Mouse (Mus musculus): Measurements from ENCODE around the gene C130074G19Rik.

C130074G19Rik gene

DNA sequence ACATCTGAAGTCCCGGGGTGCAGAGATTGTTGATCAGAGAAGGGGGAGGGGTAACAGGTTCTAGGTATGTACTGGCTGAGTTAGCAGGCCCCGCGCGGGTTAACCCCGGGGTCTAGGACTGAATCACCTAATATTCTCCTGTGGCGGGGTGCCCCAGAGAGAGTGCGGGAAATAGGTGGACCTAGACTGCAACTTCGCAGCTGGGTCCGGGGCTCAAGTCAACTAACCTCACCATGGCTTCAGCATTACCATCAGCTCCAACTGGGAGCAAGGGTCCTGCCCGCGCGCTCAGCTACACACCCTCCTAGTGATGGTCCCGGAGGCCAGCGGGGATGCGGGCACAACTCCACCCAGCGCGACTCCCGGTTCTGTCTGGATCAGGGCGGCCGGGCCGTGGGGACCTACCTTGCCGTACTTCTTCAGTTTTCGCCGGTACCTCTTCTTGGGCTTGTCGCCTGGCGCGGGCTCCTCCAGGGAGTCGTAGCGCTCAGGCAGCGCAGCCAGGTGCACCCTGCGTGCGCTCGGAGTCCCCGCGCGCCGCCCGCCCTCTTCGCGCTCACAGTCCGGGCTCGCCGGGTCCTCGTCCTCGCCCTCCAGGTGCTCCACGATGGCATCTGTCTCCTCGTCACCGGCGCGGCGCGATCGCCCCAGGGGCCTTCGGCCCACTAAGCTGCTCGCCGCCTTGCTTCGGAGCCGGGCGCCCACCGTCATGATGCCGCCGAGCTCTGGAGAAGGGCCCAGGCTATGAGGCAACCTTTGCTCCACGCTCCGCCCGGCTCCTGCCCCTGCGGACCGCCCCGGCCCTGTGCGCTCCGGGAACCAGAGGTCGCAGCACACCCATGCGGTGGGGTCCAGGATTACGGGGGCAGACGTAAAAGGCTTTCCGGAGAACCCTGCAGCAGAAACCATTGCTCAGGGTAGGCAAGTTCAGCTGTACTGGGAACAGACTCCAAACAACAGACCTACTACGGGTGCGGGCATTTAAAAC lies at the start of gene C130074G19Rik:
Gene C130074G19Rik, minus strand, starts transcription at position 938 of the 988 bp plus-strand sequence.
- DNase-seq (ENCODE audit: low read depth), result peak; percentile 26

DNA sequence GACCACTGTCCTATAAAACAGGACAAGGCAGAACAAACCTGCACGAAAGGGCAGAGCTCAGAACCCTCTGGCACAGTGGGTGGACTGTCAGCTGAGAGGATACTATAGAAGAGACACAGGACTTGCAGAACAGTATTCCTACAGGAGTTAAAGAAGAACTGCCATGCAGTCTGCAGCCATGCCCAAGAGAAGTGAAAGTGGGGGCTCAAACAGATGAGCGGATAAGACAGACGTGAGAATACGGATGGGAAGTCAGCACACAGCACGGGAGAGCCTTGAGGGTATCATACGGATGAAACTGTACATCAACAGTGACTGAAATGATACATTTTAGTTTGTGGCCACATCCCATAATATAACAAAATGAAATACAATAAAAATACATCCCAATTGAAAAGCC lies 48.1 kb upstream of the C130074G19Rik start:
- DNase-seq (ENCODE audit: low read depth), result no peak

DNA sequence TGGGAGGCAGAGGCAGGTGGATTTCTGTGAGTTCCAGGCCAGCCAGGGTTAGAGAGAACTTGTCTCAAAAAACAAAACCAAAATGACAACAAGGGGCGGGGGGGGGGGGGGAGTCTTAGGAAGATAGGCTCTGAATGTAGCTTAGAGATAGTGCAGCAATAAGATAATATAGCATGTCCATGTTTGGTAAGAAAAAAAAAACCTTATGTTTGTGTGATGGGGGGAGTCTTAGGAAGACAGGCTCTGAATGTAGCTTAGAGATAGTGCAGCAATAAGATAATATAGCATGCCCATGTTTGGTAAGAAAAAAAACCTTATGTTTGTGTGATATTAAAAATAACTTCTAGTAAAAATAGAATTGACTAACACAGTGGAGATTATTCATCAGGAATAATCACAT lies 45.4 kb upstream of the C130074G19Rik start:
- DNase-seq (ENCODE audit: low read depth), result no peak

DNA sequence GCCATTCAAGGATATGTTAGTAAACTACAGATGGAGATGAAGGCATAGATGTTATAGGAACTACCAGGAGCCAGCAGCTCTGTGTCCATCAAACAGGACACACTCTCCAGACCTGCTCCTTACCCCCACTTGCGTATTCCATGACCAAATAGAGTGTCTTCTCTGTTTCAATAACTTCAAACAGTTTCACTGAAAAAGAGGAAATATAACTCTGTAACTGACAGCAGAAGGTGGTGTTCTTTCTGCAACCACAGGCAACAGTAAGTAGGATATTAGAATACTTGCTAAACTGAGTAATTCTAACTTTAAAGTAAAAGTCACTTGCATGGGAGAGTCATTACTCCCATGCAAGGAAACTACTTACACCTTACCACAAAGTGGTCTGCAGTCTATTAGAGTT lies 44.9 kb upstream of the C130074G19Rik start:
- no peak for DNase-seq (ENCODE audit: low read depth)

- no peak for DNase-seq (ENCODE audit: low read depth)
Observed at GRCm38 (mm10) chr1:184922824-184923223, 39.8 kb upstream of the C130074G19Rik start.

GRCm38 (mm10) chr1:184920057-184920456 lies 37.0 kb upstream of the C130074G19Rik start:
- DNase-seq (ENCODE audit: low read depth), result no peak

DNA sequence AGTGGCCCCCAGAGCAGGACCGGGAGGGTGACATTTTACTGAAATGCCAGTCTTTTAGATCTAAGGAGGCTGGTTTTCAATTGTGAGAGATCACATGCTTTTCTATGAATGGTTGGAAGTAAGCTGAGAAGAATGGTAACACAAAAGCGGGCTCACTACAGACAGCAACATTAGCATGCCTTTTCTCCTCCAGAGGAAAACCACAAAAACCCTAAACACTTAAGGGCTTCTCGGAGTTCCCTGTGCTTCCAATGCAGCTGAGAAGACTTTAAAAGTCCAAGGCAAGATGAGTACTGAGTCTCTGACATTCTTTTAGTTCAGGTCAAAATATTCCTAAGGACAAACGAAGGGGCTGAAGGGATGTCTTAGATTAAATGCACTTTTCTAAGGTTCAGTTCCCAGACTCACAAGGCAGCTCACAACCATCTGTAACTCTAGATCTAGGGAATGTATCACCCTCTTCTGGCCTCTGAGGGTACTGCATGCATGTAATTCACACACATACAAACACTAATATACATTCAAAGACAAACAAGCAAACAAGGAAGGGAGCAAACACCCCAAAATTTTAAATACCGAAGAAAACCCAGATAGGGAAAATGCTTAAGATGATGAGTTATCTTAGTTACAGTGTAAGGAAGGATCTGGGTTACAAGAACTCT lies 35.3 kb upstream of the C130074G19Rik start:
- peak; percentile 38 for DNase-seq (ENCODE audit: low read depth)

DNA sequence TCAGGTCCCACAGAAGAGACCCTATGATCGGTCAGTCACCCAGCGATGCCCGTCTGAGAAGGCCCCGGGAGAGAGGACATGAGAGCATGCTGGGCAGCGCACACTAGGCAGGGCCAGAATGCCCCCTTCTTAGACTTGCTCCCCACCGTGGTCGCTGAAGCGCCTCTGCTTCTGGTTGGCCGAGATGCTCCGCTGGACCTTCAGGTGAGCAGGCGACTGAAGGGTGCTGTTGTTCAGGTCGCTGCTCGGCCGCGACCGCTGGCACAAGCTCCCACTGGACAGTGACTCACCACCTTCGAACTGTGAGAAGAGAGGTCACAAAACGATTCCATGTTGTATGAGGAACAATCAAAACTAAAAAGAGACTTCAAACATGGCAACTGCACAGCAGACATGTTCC lies 29.3 kb upstream of the C130074G19Rik start:
- no peak for DNase-seq (ENCODE audit: low read depth)

- DNase-seq (ENCODE audit: low read depth), result no peak
Observed at GRCm38 (mm10) chr1:184911861-184912260, 28.8 kb upstream of the C130074G19Rik start.

DNA sequence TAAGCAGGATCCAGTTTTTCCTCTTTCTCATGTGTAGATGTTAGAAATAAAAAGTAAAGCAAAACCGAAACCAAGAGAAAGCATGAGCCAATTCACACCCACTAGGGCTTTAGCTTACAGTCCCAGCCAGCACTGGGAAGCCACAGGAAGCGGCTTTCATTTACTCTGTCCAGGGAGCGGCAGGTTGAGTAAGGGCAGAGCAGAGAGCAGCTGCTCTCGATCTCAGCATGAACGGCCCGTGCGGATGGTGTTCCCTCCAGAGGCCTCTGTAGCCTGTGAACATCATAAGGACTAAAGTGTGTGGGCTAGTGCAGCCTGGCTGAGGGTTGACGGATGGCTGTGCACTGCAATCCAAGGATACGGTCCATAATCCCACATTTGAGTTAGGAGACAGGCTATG lies 25.5 kb upstream of the C130074G19Rik start:
- DNase-seq (ENCODE audit: low read depth), result no peak

GRCm38 (mm10) chr1:184905904-184906745 lies 23.1 kb upstream of the C130074G19Rik start:
- no peak for DNase-seq (ENCODE audit: low read depth)

DNA sequence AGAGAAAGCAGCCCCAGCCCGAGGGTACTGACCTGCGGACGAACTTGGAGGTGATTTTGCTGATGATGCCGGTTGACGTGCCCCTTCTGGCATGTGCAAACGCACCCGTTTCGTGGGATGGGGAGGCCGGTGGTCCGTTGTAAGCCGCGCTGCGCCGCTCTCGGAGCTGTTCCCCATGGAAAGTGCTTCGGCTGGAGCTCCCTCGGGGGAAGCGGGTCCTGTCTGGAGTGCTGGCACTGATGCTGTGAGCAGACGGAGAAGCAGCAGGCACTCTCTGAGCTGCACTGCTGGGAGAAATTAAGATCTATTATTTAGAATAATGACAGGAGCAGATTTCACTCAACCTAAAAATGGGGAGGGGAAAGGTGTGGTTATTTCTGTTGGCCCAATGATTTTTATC lies 22.4 kb upstream of the C130074G19Rik start:
- no peak for DNase-seq (ENCODE audit: low read depth)

- DNase-seq (ENCODE audit: low read depth), result no peak
Observed at GRCm38 (mm10) chr1:184903697-184904096, 20.7 kb upstream of the C130074G19Rik start.

DNA sequence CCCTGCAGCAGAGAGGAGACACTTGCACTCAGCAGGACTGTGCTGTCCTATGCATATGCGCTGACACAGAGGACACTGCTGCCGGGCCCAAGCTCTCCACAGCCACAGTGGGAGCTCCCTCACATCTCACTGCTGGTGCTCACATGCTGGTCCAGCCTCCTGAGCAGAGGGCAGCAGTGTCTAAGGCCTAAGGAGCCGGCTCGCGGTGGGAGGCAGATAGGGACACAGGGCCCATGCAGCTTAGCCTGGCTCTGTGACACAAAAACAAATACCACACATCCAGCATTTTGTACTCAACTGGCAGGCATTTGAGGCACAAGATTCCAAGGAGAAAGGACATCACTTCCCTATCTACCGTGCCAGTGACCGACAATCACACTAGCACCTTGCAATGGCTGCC lies 19.9 kb upstream of the C130074G19Rik start:
- no peak for DNase-seq (ENCODE audit: low read depth)

DNA sequence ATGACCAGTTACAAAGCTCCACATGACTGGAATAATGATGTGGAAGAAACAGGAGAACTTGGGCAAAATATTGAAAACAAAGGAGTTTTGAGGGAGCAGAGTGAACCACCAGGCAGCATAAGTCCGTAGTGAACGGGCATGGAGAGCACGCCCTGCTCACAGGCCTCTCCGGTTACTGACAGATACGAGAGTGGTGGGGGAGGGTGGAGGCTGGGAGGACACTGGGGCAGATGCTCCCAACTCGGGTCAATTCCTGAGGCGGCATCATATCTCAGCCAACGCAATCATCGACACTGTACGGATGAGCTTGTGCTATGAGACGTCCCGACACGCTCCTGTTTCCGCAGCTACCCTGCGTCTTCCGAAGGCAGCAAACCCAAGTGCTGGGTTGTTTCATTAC lies 14.3 kb upstream of the C130074G19Rik start:
- DNase-seq (ENCODE audit: low read depth), result no peak

- no peak for DNase-seq (ENCODE audit: low read depth)
Observed at GRCm38 (mm10) chr1:184891998-184892397, 9.0 kb upstream of the C130074G19Rik start.

DNA sequence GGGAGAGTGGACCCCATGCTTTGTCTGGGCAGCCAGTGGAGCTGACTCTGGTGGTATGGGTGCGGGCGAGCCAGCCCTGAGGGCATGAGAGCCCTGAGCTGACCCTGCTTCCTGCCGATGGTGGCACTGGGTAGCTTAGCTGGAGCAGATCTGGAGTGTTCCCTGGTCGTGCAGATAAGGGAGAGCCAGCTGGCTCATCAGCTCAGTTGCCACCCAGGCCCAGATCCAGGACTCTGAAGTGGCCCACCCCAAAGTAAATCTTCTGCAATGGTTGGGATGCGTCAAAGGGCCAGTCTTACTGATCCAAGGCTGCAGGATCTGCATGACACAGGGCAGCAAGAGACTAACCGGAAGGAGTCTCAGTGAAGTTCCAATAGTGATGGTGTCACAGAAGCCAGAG lies 6.4 kb upstream of the C130074G19Rik start:
- DNase-seq (ENCODE audit: low read depth), result no peak

- no peak for DNase-seq (ENCODE audit: low read depth)
Observed at GRCm38 (mm10) chr1:184886160-184886559, 3.1 kb upstream of the C130074G19Rik start.

DNA sequence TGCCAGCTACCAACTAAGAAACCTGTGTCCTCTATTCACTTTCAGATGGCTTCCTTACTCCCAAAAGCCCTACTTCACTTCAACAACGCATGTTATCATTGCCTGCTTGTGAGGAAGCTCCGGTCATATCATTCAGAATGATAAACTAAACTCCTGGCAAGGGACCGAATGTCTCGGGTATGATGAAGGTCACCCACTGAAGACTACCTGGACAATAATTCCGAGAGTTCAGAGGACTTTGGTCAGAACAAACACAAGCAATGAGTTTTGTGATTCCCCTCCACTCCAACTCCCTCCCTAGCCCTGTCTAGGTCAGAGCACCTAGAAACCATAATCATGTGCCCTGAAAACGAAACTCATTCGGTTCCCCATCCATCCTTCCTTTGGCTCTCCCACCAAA lies 1.2 kb downstream of the C130074G19Rik start:
- no peak for DNase-seq (ENCODE audit: low read depth)

DNA sequence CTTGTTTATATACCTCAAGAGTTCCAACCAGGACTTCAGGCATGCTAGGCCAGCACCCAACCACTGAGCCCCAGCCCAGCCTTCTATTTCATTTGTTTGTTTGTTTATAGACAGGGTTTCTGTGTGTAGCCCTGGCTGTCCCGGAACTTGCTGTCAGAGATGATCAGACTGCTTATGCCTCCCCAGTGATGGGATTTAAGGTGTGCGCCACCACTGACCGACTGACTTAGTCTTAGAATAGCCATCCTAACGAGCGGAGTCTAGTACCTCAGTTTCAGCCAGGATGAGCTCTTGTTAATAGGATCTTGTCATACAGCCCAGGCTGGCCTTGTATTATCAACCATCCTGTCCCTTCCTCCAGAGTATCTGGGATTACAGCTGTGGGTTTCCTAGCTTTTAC lies 1.8 kb downstream of the C130074G19Rik start:
- no peak for DNase-seq (ENCODE audit: low read depth)

DNA sequence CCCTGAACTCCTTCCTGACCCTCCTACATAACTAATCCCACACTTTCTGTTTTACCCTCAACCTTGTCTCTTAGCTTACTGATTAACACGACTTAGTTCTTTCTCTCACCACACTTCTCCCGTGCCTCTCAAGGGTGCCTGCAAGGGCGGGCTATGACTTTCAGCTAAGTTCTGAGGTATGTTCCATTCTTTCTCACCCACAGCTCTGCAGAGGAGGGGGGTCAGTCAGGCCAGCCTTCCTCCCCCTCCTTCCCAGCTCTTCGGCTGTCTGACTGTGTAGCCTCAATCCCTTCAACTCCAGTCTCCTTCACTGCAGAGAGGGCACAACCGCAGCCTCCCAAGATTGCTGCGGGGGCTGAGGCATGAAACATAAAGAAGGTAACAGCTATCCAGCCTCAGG lies 4.2 kb downstream of the C130074G19Rik start:
- no peak for DNase-seq (ENCODE audit: low read depth)

- no peak for DNase-seq (ENCODE audit: low read depth)
Observed at GRCm38 (mm10) chr1:184877306-184877705, 5.7 kb downstream of the C130074G19Rik start.
